Mouse (Mus musculus) cerebellum, adult 11-12 months (tissue): Measurements from ENCODE around the gene Pak2.
"Not testable (repeated sequence)": the region's sequence is repeated elsewhere in the genome, so short reads cannot be mapped to it uniquely, and the experiment has no call there.

Source experiments
- DNase-seq: peaks from one replicate; pipeline ENCODE4 v3.0.0; 2022

Pak2 gene

GRCm38 (mm10) chr16:32087629-32088443 is 8.7 kb upstream of the Pak2 start:
- DNase-seq = no peak

GRCm38 (mm10) chr16:32078408-32078990 is 643 bp downstream of the Pak2 start:
- no peak for DNase-seq

DNA sequence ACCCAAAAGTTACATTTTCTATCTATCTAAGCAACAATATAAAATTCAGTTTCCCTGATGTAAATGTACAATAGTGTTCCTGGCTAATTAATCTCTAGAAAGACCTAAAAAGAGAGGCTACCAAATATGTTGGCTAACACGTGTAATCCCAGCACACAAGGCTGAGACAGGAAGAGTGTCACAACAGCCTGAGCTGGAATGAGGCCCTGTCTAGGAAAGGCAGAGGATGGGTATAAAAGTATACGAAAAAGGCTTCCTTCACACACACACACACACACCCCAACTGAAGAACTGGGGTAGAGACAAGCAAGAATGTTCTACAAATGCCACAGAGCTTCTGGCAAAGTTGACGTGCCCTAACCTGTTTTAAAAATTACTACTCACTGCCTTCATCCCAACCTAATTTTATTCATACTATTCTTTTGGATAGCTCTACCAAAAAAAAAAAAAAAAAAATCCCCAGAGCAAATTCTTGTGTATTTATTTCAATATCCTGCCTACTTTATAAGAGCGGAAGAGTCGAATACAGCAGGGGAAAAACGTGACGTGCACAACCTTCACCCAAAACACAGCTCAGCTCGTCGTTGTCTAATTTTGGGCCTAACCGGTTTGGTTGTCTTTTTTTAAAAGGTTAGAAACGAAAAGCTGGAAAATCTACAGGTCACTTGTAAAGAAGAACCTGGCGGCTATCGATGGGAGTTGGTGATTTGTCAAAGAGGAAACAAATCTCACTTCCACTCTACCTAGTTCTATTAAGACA is 1.3 kb downstream of the Pak2 start:
- DNase-seq = no peak

- no peak for DNase-seq
Observed at GRCm38 (mm10) chr16:32076406-32076805, 2.7 kb downstream of the Pak2 start.

DNA sequence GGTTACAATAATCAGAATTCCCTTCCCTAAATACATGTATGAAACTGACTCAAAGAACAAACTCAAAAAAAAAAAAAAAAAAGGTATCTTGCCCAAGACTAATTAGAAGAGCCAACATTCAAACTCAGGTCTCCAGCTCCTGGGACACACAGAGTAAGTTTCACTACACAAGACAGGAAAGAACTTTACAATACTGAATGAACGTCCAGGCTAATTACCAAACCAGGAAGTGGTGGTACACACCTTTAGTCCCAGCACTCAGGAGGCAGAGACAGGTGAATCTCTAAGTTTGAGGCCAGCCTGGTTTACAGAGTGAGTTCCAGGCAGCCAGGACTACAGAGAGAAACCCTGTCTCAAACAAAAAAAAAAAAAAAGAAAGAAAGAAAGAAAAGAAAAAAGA is 3.4 kb downstream of the Pak2 start:
- no peak for DNase-seq

GRCm38 (mm10) chr16:32070070-32070469 is 9.1 kb downstream of the Pak2 start:
- not testable (repeated sequence) for DNase-seq

- no peak for DNase-seq
Observed at GRCm38 (mm10) chr16:32068389-32069300, 10.5 kb downstream of the Pak2 start.

DNA sequence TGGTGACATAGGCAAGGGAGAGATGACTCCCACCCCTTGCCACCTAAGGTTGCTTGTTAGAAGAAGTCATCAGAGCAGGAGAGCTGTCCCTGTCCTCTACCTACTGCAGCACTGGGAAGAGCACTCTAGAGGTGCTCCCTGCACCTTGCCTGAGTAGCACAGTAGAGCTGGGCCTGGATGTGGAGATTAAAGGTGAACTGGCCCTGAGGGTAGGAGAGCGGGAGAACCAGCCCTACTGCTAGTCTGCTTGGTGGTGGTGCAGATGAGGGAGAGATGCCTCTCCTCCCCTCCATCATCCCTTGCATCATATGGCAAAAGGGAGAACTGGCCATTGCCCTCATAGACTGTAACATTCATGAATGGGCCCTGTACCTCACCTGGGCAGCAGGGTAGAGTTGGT is 12.2 kb downstream of the Pak2 start:
- DNase-seq = no peak

DNA sequence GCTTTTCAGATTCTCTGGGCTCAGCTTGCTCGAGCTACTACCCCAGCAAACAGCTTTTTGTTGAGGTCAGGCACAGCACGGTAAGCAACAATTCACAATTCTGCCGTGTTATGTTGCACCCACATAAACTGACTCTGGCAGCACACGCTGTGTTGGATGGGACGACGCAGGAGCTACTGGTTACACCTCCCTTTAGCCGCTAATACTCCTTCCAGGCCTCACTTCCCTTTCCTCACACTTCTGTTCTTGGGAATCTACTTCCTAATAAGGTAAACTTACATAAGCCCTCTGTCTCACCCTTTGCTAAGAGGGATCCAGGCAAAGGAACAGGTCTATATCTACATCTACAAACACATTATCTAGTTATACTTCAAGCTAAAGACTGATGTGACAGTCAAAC is 15.2 kb downstream of the Pak2 start:
- no peak for DNase-seq

DNA sequence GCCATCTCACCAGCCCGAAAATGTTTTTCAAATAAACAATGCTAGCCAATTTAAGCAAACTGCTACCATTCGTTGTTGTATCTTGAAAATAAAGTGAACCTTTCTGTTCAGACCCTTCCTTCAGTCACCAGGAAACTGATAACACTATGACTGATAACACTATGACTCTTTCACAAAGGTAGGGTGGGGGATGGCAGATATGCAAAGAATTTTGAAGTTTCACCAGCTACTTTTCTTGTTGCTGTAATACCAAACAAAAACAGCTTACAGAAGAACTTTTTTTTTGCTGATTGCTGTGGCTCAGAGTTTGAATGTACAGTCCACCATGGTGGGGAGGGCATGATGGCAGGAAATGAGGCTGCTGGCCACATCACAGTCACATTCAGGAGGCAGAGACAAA is 16.9 kb downstream of the Pak2 start:
- DNase-seq = no peak

- no peak for DNase-seq
Observed at GRCm38 (mm10) chr16:32059840-32060523, 19.2 kb downstream of the Pak2 start.

- no peak for DNase-seq
Observed at GRCm38 (mm10) chr16:32058817-32059216, 20.3 kb downstream of the Pak2 start.

GRCm38 (mm10) chr16:32042367-32042766 is 36.8 kb downstream of the Pak2 start:
- no peak for DNase-seq

DNA sequence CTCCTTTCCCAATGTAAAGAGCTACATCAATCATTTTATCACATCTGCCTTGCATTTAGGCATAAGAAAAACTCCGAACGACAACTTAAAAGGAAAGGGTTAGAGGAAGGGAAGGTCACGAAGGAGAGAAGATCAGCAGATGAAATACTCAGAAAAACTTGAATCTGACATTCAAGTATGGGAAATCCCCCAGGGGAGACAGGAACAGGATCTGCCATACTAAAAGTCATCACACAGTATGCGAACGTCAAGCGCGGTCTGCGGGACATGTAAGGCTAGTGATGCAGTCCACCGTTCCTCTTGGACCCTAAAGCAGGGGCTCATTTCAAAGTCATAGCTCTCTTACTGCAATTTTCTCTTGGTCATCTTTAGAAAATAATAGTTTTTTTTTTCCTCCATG is 59.5 kb downstream of the Pak2 start:
- no peak for DNase-seq

DNA sequence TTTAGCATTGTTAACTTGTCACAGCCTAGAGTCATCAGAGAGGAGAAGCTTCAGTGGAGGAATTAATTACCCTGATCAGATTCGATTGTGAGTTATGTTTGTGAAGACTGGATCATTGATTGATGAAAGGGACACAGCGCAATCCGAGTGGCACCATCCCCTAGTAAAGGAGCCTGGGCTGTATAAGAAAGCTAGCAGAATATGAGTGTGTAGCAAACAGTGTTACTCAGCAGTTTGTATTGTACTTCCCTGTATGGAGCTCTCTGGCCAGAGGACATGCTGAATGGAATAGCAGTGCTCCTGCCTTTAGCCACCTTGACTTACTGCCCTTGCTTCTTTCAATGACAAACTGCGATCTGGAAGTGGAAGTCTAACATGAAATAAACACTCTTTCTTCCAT is 68.8 kb downstream of the Pak2 start:
- no peak for DNase-seq

- DNase-seq = no peak
Observed at GRCm38 (mm10) chr16:32009913-32010312, 69.2 kb downstream of the Pak2 start.

GRCm38 (mm10) chr16:32008529-32009293 is 70.4 kb downstream of the Pak2 start:
- no peak for DNase-seq

GRCm38 (mm10) chr16:32004731-32005130 is 74.4 kb downstream of the Pak2 start:
- DNase-seq = no peak

DNA sequence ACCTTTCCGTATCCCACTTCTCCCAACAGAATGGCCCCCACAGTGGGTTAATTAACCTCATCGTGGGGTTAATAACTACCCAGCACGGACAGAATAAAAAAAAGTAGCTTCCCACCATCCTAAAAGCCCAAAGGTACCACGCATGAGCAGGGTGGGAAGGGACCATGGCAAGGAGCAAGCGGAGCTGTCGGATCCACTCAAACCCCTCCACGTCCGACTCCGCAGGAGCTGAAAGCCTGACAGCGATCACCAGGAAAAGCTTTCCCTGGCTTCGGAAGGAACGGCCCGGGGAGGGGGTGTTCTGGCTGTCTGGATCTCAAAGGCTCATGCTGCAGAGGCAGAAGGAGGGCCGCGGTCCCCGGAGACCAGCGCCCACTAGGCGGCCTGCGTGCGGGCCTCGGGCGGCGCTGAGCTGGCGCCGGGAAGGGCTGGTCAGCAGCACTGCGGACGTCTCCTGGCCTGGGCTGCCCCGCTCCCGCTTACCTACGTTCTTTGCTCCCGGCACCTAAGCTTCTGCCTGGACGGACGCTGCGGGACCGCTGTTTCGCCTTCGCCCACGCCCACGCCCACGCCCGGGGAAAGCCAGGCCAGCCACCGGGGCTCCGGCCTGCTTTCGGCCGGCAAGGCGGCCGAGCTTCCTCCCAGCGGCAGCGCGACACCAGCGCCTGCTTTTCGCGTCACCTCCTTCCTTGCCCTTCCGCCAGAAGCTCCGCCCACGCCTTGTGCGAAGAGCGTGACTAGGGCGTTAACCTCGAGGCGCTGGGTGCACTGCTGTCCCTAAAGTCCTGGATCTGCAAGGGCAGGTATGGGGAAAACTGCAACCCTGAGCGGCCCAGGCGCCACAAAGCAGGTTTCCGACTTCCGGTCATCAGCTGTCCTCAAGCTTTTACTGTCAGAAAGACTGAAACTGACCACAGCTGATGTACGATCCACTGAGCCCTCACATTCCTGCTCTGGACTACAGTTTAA is 76.3 kb downstream of the Pak2 start, which contains the start of gene Senp5:
TSS of gene Senp5 (minus strand) at position 779 of the 969 bp plus-strand sequence.
- DNase-seq = peak; percentile 90

- DNase-seq = no peak
Observed at GRCm38 (mm10) chr16:31996371-31996770, 82.8 kb downstream of the Pak2 start.
